Mouse (Mus musculus) mesoderm, embryonic 11.5 days (tissue): ENCODE results near the gene Ctc1.

ENCODE experiments used
- DNase-seq: peaks from one replicate; pipeline ENCODE4 v3.0.0-alpha.2; 2012; ENCODE audit warnings: low read depth, low spot score

Ctc1 gene

DNA sequence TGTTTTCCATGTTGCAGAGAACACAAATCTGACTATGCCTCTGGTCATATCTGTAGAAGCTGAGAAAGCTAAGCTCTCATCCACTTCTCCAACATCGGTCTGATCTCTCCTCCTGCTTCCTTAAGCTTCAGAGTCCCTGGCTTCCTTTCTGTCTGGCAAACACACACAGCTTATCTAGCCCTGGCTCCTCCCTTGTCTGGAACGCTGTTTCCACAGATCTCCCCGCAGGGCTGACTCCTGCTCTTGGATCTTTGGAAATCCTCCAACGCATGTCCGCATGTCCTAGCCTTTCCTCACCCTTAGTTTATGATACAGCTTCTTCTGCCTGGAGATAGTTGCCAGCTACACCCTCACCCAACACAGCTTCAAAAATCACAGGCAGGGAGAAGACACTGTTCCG is 51.9 kb downstream of the Ctc1 start:
- no peak for DNase-seq

DNA sequence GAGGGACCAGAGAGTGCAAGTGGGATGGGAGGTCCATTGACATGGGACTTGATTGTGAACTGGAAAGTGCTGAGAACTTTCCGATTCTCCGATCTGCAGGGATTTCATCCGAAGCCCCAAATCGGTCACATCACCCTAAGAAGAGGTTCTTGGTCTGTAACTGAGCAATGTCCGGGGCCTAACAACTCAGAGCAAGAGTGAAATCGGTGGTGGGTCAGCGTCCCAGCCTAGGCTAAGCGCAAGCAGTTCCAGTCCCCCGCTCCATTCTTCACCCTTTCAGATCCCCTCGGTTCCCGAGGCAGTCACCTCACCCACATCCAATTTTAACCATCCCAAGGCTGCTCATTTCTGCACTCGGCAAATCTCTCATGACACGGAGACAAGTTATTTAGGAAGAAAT is 54.4 kb downstream of the Ctc1 start:
- no peak for DNase-seq

- peak; percentile 97 for DNase-seq
Observed at GRCm38 (mm10) chr11:69070590-69071222, 55.0 kb downstream of the Ctc1 start, which contains the start of gene Tmem107. TSS of gene Tmem107 (plus strand) at chr11:69070806.

GRCm38 (mm10) chr11:69071262-69071661 is 55.6 kb downstream of the Ctc1 start:
- DNase-seq: no peak

DNA sequence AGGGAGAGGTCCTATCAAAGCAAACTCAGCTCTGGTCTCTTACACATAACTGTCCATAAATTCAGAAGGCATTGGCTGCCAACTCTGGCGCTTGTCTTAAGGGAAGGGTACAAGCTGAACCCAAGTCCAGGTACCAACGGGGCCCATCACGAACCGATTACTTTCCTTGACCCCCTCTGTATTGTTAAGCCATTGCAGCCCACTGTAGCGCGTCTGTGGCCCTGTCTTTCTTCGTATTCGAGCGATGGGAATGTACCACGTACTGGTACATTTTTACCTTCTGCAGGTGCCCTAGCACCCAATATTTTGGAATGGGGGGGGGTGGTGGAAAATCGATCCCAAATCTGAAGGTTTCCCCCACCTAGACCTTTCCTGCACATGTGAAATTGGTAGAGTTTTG is 56.5 kb downstream of the Ctc1 start:
- no peak for DNase-seq

DNA sequence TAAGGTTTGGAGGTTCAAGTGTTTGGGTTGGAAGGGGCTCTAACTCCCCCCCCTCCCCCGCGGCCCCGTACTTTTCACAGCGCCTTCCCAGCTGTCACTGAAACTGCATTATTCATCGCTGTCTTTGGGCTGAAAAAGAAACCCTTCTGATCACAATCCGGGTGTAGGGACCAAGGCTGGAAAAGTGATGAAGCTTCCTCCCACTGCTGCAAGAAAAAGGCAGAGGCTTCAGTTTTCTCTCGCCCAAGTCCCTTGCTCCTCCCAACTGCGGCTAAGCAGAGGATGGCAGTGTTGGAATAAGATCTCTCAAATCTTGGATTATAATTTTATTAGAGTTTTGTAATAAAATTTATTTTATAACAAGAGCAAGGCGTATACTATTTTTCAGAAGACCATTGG is 57.0 kb downstream of the Ctc1 start:
- no peak for DNase-seq

DNA sequence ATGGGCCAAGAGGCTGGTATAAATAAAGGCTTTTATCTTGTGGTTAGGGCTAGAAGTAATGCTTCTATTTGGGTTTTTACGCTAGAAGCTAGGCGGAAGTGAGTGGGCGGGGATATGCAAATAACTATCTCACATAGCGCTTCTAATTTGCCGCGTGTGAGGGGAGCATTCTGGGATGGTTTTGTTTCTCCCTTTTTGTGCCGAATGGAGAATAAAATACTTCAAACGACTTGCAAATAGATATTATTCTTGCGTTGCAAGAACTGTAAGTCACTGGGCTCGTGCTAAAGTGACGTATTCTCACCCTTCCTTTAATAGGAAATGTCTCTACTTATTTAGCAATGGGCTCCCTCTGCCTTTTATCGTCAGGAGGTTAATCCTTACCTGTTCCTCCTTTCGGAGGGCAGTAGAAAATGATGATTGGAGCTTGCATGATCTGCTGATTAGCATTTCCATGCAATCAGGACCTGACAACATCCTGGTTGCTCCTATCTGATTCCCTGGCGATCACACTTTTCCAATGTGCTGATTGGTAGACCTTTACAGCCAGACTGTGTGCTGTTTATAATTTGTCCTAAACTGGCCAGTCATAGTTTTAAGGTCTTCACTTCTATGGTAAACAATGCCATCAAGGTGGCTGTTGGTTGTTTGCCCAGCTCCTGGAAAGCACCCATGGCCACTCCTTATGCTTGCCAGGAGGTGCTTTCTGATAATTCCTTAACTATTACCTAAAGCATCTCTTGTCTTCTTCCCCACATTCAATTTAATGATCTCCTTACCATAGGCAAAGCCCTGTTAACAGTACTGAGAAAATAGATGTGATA is 57.6 kb downstream of the Ctc1 start:
- DNase-seq: peak; percentile 94

DNA sequence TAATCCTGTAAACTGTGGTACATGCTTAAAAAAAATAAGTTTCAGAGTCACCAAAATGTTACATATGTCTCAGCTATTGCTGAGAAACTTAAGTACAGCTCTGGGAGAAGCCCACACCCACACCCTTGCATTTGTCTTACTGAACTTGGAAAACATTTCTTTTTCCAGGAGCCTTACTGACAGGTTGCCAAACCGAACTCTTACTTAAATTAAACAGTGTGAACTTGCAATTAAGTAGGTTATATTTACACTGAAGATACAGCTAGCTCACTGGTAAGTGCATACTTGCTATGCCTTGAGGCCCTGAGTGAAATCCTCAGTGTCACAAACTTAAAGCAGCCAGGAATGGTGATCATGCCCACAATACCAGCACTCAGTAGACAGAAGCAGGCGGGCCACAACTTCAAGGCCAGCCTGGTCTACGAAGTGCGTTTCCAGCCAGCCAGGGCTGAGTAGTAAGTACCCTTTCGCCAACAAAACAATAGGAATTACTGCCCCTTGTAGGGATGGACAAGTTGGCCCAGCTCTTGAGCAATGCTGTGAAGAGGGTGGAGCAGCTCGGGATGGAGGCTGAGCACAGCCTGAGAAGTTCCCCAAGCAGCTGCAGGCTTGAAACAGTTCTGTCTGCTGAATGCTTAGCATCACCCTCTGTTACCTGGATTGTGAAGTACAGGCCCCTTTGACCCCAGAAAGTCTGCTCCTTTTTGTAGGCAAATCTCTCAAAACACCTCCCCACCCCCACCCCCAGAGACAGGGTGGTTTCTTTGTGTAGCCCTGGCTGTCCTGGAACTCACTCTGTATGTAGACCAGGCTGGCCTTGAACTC is 58.5 kb downstream of the Ctc1 start:
- no peak for DNase-seq

DNA sequence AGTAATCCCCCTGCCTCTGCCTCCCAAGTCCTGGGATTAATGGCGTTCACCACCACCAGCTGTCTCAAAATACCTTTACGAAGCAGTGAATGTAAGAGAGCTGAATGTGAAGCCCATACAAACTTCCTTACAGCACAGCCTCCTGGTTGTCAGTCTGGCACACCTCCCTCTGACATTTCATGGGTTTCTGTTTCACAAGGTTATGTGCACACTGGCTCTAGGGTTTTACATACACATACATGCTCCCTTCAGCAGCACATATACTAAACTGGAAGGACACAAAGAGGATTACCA is 59.0 kb downstream of the Ctc1 start:
- DNase-seq: no peak

GRCm38 (mm10) chr11:69075764-69076479 is 60.2 kb downstream of the Ctc1 start:
- DNase-seq: no peak

DNA sequence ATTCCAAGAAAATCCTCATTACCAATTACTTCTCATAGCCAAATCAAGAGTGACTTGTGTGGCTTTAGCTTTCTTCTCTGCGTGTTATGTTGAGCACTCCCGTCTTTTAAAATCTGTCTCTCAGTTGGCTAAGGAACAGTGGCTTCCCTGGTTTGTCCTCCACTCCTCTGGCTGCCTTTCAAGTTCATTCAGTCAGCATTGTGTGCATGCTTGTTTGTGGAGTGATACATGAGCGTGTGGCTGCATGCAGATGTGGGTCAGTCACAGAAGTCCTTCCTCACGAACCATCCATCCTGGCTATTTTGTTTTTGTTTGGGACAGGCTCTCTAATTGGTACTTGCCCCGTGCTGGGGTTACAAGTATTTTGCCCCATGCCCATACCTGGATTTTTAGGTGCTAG is 60.9 kb downstream of the Ctc1 start:
- no peak for DNase-seq

GRCm38 (mm10) chr11:69077316-69077715 is 61.6 kb downstream of the Ctc1 start:
- no peak for DNase-seq

- DNase-seq: no peak
Observed at GRCm38 (mm10) chr11:69078041-69078440, 62.3 kb downstream of the Ctc1 start.

DNA sequence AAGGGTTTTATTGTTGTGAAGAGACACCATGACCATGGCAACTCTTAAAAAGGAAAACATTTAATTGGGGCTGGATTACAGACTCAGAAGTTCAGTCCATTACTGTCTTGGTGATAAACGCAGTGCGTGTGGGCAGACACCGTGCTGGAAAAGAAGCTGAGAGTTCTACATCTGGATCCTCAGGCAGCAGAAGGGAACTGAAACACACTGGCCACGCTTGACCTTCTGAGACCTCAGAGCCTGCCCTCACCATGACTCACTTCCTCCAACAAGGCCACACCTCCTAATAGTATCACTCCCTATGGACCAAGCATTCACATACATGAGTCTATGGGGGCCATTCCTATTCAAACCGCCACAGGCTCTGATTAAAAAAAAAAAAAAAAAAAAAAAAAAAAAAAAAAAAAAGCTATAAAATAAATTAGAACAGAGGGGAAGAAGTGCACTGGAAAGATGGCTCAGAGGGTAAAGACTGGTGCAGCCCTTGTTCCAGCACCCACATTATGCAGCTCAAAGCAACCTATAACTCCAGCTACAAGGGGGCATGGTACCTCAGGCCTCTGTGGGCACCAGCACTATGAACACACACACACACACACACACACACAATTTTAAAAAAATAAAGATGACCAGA is 63.2 kb downstream of the Ctc1 start:
- no peak for DNase-seq

- DNase-seq: no peak
Observed at GRCm38 (mm10) chr11:69080102-69080854, 64.6 kb downstream of the Ctc1 start.

DNA sequence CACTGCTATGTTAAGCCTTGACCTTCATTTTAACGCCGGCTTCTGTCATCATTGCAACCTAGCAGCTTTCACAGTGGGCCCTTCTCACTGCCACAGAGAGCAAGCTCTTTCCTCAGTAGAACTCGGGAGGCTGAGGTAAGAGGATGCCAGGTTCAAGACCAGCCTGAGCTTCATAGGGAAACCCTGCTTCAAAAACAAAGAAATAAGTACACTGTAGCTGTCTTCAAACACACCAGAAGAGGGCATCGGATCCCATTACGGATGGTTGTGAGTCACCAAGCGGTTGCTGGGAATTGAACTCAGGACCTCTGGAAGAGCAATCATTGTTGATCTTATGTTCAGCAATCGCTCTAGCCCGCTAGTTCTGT is 65.1 kb downstream of the Ctc1 start:
- no peak for DNase-seq

- DNase-seq: no peak
Observed at GRCm38 (mm10) chr11:69081613-69082012, 65.9 kb downstream of the Ctc1 start.

DNA sequence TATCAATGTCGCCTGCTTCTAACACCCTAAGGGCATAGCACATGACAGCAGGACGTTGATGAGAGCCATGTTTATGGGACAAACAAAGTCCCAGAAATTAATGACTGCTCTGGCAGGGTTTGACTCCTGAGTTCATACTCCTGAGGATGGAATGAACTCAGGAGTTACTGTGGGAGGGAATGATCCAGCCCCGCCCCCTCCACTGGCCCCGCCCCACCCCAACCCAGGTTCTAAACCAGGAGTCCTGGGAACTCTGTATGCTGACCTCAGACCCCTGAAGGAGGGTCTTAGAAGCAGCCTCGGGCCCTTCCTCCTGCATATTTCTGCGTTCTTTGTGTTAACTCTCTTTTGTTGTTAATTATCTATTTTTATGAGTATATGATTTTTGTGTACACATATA is 69.9 kb downstream of the Ctc1 start:
- DNase-seq: no peak
